8 mouse cellular contexts compared by ENCODE assay signal in genomic region chr10:81424246-81425051, GRCm38 (mm10). TPM values are rescaled to one million over a fixed set of nuclear protein-coding genes. Genes with fewer than 3 reads are reported as not detected.
A peak's percentile ranks its signal among the peaks of the same experiment; 100 is the strongest.
DNase-seq lines count a peak whose midpoint lies in the region; ATAC-seq lines count a peak whose summit lies in the region.

No protein-coding gene starts in this region.

- peaks cover 77% of the 10 kb centered on the region for H3K27me3 ChIP-seq in limb, embryonic 12.5 days

- peak; percentile 3 to 5 for DNase-seq in spleen, adult 18-20 months
- DNase-seq in spleen, adult 12 weeks (ENCODE audit: low spot score): no peak
- peak; percentile 94 for DNase-seq in cerebellum, postnatal 25 days
- peak; percentile 78 to 79 for DNase-seq in gastrocnemius, postnatal 36 days
- DNase-seq in induced T-regulatory cell, adult 2 months (ENCODE audit: low read depth): peak; percentile 9
- DNase-seq in neural tube, embryonic 10.5 days (ENCODE audit: extremely low spot score, low spot score): peak; percentile 20

- peak overlapping the region; percentile 89 for H3K4me2 ChIP-seq in limb, embryonic 12.5 days

- peak overlapping the region; percentile 37; the same call in 1 of the 2 replicates for H3K9ac ChIP-seq in limb, embryonic 12.5 days (replicated peaks)

- ATAC-seq in limb, embryonic 12.5 days (ENCODE audit: insufficient number of reproducible peaks, insufficient read depth, low FRiP score, low TSS enrichment, low read depth): no peak
- no peak for ATAC-seq in inflammation-experienced regulatory T-cells, adult 6 months

- intact Hi-C loops in gastrocnemius, postnatal 36 days (cut with DNase I): loop anchor here (1.0 kb wide), 1 partner anchor 9 kb away; no protein-coding TSS in a partner anchor

- H3K4me3 ChIP-seq in limb, embryonic 12.5 days (replicated peaks): peak overlapping the region; percentile 15; the same call in 1 of the 2 replicates

- no peak overlapping the region for H3K27ac ChIP-seq in limb, embryonic 12.5 days

- H3K9me3 ChIP-seq in limb, embryonic 12.5 days: peaks cover 6% of the 10 kb centered on the region; the same call in 1 of the 2 replicates

- 4% methylated on average over 25 of the region's 25 CpGs for WGBS in limb, embryonic 12.5 days

- H3K4me1 ChIP-seq in limb, embryonic 12.5 days (replicated peaks): peaks cover 40% of the 10 kb centered on the region

- peaks cover 13% of the 10 kb centered on the region for H3K36me3 ChIP-seq in limb, embryonic 12.5 days

RNA-seq across cellular contexts. Expression of gene Nfic, which starts 31.0 kb away (rescaled TPM):
- total RNA-seq in gastrocnemius, postnatal 36 days (2021): 100 to 1,000 TPM; 219 to 237 TPM
- 30.8 and 31.1 TPM in 2 replicates for polyA plus RNA-seq in limb, embryonic 12.5 days (2016; fragmentation: Nextera tagmentation; extraction: Ambion mirVana)
- 10 to 100 TPM; 13.8 to 17.2 (median 15.0) TPM for polyA plus RNA-seq in inflammation-experienced regulatory T-cells, adult 6 months (2017; shearing (Covaris generic))

RNA-seq across cellular contexts. Expression of gene Smim24, which starts 31.6 kb away (rescaled TPM):
- total RNA-seq in gastrocnemius, postnatal 36 days (2021): under 1 TPM; 0.37 to 0.38 TPM
- polyA plus RNA-seq in limb, embryonic 12.5 days (2016; fragmentation: Nextera tagmentation; extraction: Ambion mirVana): 2.9 and 3.0 TPM in 2 replicates
- polyA plus RNA-seq in inflammation-experienced regulatory T-cells, adult 6 months (2017; shearing (Covaris generic)): 10 to 100 TPM in 1 of 3 experiments, 1 to 10 TPM in 2; 4.4 to 10.7 (median 9.8) TPM

RNA-seq across cellular contexts. Expression of gene Gm48552, which starts 35.6 kb away (rescaled TPM):
- under 1 TPM; 0.59 to 0.77 TPM for total RNA-seq in gastrocnemius, postnatal 36 days (2021)
- 1.1 and 3.1 TPM in 2 replicates for polyA plus RNA-seq in limb, embryonic 12.5 days (2016; fragmentation: Nextera tagmentation; extraction: Ambion mirVana)
- polyA plus RNA-seq in inflammation-experienced regulatory T-cells, adult 6 months (2017; shearing (Covaris generic)): 1 to 10 TPM in 1 of 3 experiments, not detected in 2; 3.1 TPM

RNA-seq across cellular contexts. Expression of gene Gm48551, which starts 40.2 kb away (rescaled TPM):
- 1 to 10 TPM in 1 of 2 experiments, under 1 TPM in 1; 0.89 to 1.2 TPM for total RNA-seq in gastrocnemius, postnatal 36 days (2021)
- 3.3 and 3.8 TPM in 2 replicates for polyA plus RNA-seq in limb, embryonic 12.5 days (2016; fragmentation: Nextera tagmentation; extraction: Ambion mirVana)
- polyA plus RNA-seq in inflammation-experienced regulatory T-cells, adult 6 months (2017; shearing (Covaris generic)): 1 to 10 TPM in 2 of 3 experiments, under 1 TPM in 1; 0.60 to 1.9 (median 1.1) TPM

RNA-seq across cellular contexts. Expression of gene Dohh, which starts 40.2 kb away (rescaled TPM):
- total RNA-seq in gastrocnemius, postnatal 36 days (2021): 10 to 100 TPM; 36.5 to 42.5 TPM
- polyA plus RNA-seq in limb, embryonic 12.5 days (2016; fragmentation: Nextera tagmentation; extraction: Ambion mirVana): 71.9 and 74.6 TPM in 2 replicates
- 10 to 100 TPM in 2 of 3 experiments, 1 to 10 TPM in 1; 9.2 to 17.9 (median 10.9) TPM for polyA plus RNA-seq in inflammation-experienced regulatory T-cells, adult 6 months (2017; shearing (Covaris generic))
